Mouse (Mus musculus): ENCODE results near the gene Fcrlb. TPM values are rescaled to one million over a fixed set of nuclear protein-coding genes. Genes with fewer than 3 reads are reported as not detected.

Fcrlb gene
- polyA plus RNA-seq, 2 experiments: 0.08 TPM; not detected in 1

GRCm38 (mm10) chr1:170908341-170908740, 4.4 kb downstream of the Fcrlb start:
- peaks cover 33% of the 10 kb centered on the region for H3K27me3 ChIP-seq (ENCODE audit: control insufficient read depth, insufficient read depth, low read length)
- H3K36me3 ChIP-seq (ENCODE audit: control insufficient read depth, insufficient read depth, low read length): no peaks in the 10 kb centered on the region
- no peak; the same call in 1 of the 2 replicates for ATAC-seq (ENCODE audit: low FRiP score, low read depth)
- 3% methylated on average over 21 of the region's 21 CpGs for WGBS
- no peak overlapping the region for H3K27ac ChIP-seq (replicated peaks; ENCODE audit: low read depth, low read length)
- H3K9me3 ChIP-seq (ENCODE audit: control insufficient read depth, low read length): no peaks in the 10 kb centered on the region
- peak overlapping the region; percentile 91 for H3K4me2 ChIP-seq (replicated peaks; ENCODE audit: low read depth, low read length, severe bottlenecking)
- DNase-seq (ENCODE audit: low spot score): no peak
- 0 out of 2 replicates have a peak overlapping the region, but pooled peaks have one; percentile 44 for H3K9ac ChIP-seq (ENCODE audit: low read depth, low read length, severe bottlenecking)
- peaks cover 7% of the 10 kb centered on the region; the same call in 1 of the 2 replicates for H3K4me1 ChIP-seq (ENCODE audit: control insufficient read depth, insufficient read depth, low read length)
- H3K4me3 ChIP-seq (replicated peaks; ENCODE audit: low read length): peak overlapping the region; percentile 48
- TF ChIP-seq POLR2A (IDR thresholded peaks at IDR 0.05; ENCODE audit: borderline replicate concordance, extremely low read depth, insufficient read depth, insufficient read length): no peak

- peak; percentile 6 for DNase-seq (ENCODE audit: low spot score)
- peaks cover 33% of the 10 kb centered on the region for H3K27me3 ChIP-seq (ENCODE audit: control insufficient read depth, insufficient read depth, low read length)
- WGBS: 1% methylated on average over 62 of the region's 71 CpGs
- H3K36me3 ChIP-seq (ENCODE audit: control insufficient read depth, insufficient read depth, low read length): no peaks in the 10 kb centered on the region
- peak overlapping the region; percentile 44; the same call in 1 of the 2 replicates for H3K9ac ChIP-seq (ENCODE audit: low read depth, low read length, severe bottlenecking)
- peak overlapping the region; percentile 48 for H3K4me3 ChIP-seq (replicated peaks; ENCODE audit: low read length)
- no peak overlapping the region for H3K27ac ChIP-seq (replicated peaks; ENCODE audit: low read depth, low read length)
- H3K4me1 ChIP-seq (ENCODE audit: control insufficient read depth, insufficient read depth, low read length): peaks cover 7% of the 10 kb centered on the region; the same call in 1 of the 2 replicates
- peak; percentile 47; the same call in 1 of the 2 replicates for ATAC-seq (ENCODE audit: low FRiP score, low read depth)
- peak overlapping the region; percentile 91 for H3K4me2 ChIP-seq (replicated peaks; ENCODE audit: low read depth, low read length, severe bottlenecking)
- TF ChIP-seq POLR2A (IDR thresholded peaks at IDR 0.05; ENCODE audit: borderline replicate concordance, extremely low read depth, insufficient read depth, insufficient read length): no peak
- H3K9me3 ChIP-seq (ENCODE audit: control insufficient read depth, low read length): no peaks in the 10 kb centered on the region
Observed at GRCm38 (mm10) chr1:170907456-170908191, 5.1 kb downstream of the Fcrlb start.

- ATAC-seq (ENCODE audit: low FRiP score, low read depth): no peak
- H3K27me3 ChIP-seq (ENCODE audit: control insufficient read depth, insufficient read depth, low read length): peaks cover 33% of the 10 kb centered on the region
- H3K4me1 ChIP-seq (ENCODE audit: control insufficient read depth, insufficient read depth, low read length): peaks cover 7% of the 10 kb centered on the region; the same call in 1 of the 2 replicates
- no peaks in the 10 kb centered on the region for H3K36me3 ChIP-seq (ENCODE audit: control insufficient read depth, insufficient read depth, low read length)
- 23% methylated on average over 11 of the region's 11 CpGs for WGBS
- H3K4me2 ChIP-seq (replicated peaks; ENCODE audit: low read depth, low read length, severe bottlenecking): peak overlapping the region; percentile 91
- TF ChIP-seq POLR2A (IDR thresholded peaks at IDR 0.05; ENCODE audit: borderline replicate concordance, extremely low read depth, insufficient read depth, insufficient read length): no peak
- H3K9me3 ChIP-seq (ENCODE audit: control insufficient read depth, low read length): no peaks in the 10 kb centered on the region
- 0 out of 2 replicates have a peak overlapping the region, but pooled peaks have one; percentile 44 for H3K9ac ChIP-seq (ENCODE audit: low read depth, low read length, severe bottlenecking)
- H3K27ac ChIP-seq (replicated peaks; ENCODE audit: low read depth, low read length): no peak overlapping the region
- peak overlapping the region; percentile 48 for H3K4me3 ChIP-seq (replicated peaks; ENCODE audit: low read length)
- no peak for DNase-seq (ENCODE audit: low spot score)
Observed at GRCm38 (mm10) chr1:170907111-170907455, 5.7 kb downstream of the Fcrlb start.

- 71% methylated on average over 5 of the region's 5 CpGs for WGBS
- peaks cover 25% of the 10 kb centered on the region for H3K27me3 ChIP-seq (ENCODE audit: control insufficient read depth, insufficient read depth, low read length)
- no peak overlapping the region for H3K27ac ChIP-seq (replicated peaks; ENCODE audit: low read depth, low read length)
Observed at GRCm38 (mm10) chr1:170903485-170903884, 9.3 kb downstream of the Fcrlb start.

GRCm38 (mm10) chr1:170901536-170902238, 11.1 kb downstream of the Fcrlb start:
- 34% methylated on average over 10 of the region's 10 CpGs for WGBS
- Histone ChIP-seq H3K4me2 (replicated peaks; ENCODE audit: low read depth, low read length, severe bottlenecking) (no peak overlapping the region), H3K4me3 (replicated peaks; ENCODE audit: low read length) (no peak overlapping the region)

More at GRCm38 (mm10) chr1:170903485-170903884, 9.3 kb downstream of the Fcrlb start:
- Histone ChIP-seq H3K4me2 (replicated peaks; ENCODE audit: low read depth, low read length, severe bottlenecking) (no peak overlapping the region), H3K4me3 (replicated peaks; ENCODE audit: low read length) (no peak overlapping the region), H3K4me1 (ENCODE audit: control insufficient read depth, insufficient read depth, low read length) (peaks cover 5% of the 10 kb centered on the region; the same call in 1 of the 2 replicates), H3K9me3 (ENCODE audit: control insufficient read depth, low read length) (no peaks in the 10 kb centered on the region), H3K36me3 (ENCODE audit: control insufficient read depth, insufficient read depth, low read length) (no peaks in the 10 kb centered on the region), H3K9ac (ENCODE audit: low read depth, low read length, severe bottlenecking) (no peak overlapping the region)
- DNase-seq (ENCODE audit: low spot score): no peak
- no peak for TF ChIP-seq POLR2A (IDR thresholded peaks at IDR 0.05; ENCODE audit: borderline replicate concordance, extremely low read depth, insufficient read depth, insufficient read length)
- no peak for ATAC-seq (ENCODE audit: low FRiP score, low read depth)

More at GRCm38 (mm10) chr1:170901536-170902238, 11.1 kb downstream of the Fcrlb start:
- Histone ChIP-seq H3K9ac (ENCODE audit: low read depth, low read length, severe bottlenecking) (no peak overlapping the region), H3K4me1 (ENCODE audit: control insufficient read depth, insufficient read depth, low read length) (no peaks in the 10 kb centered on the region), H3K9me3 (ENCODE audit: control insufficient read depth, low read length) (no peaks in the 10 kb centered on the region), H3K27ac (replicated peaks; ENCODE audit: low read depth, low read length) (no peak overlapping the region), H3K36me3 (ENCODE audit: control insufficient read depth, insufficient read depth, low read length) (no peaks in the 10 kb centered on the region), H3K27me3 (ENCODE audit: control insufficient read depth, insufficient read depth, low read length) (peaks cover 8% of the 10 kb centered on the region; the same call in 1 of the 2 replicates)
- no peak for TF ChIP-seq POLR2A (IDR thresholded peaks at IDR 0.05; ENCODE audit: borderline replicate concordance, extremely low read depth, insufficient read depth, insufficient read length)
- ATAC-seq (ENCODE audit: low FRiP score, low read depth) (no peak; the same call in 1 of the 2 replicates), DNase-seq (ENCODE audit: low spot score) (peak; percentile 89)

Measured in limb, embryonic 14.5 days (tissue).